Mouse (Mus musculus) stomach, postnatal 0 days (tissue): Measurements from ENCODE around the gene Dgki. TPM values are rescaled to one million over a fixed set of nuclear protein-coding genes. Genes with fewer than 3 reads are reported as not detected.

Experiments
- ATAC-seq: fragments of 200-750 bp; cut with Nextera tagmentation; 2 replicates; pipeline ENCODE4 v1.8.0; 2017; ENCODE audit not compliant: low FRiP score, low TSS enrichment
- DNase-seq: peaks from one replicate; pipeline ENCODE4 v3.0.0-alpha.2; 2016; ENCODE audit warnings: low spot score
- H3K27ac ChIP-seq: fragments of 300-500 bp; sonication (generic); replicated peaks from 2 replicates; pipeline ENCODE4 v1.5.1; 2014; ENCODE audit warnings: mild to moderate bottlenecking, control low read depth
- H3K27me3 ChIP-seq: fragments of 300-500 bp; sonication (generic); 2 replicates; pipeline ENCODE4 v1.6.1; 2014; ENCODE audit warnings: low read length; ENCODE audit not compliant: control insufficient read depth, insufficient read depth
- H3K36me3 ChIP-seq: fragments of 300-500 bp; sonication (generic); 2 replicates; pipeline ENCODE4 v1.6.1; 2014; ENCODE audit warnings: low read length, mixed read lengths; ENCODE audit not compliant: control insufficient read depth, insufficient read depth
- H3K4me1 ChIP-seq: fragments of 300-500 bp; sonication (generic); replicated peaks from 2 replicates; pipeline ENCODE4 v1.6.1; 2014; ENCODE audit warnings: antibody characterized with exemption; ENCODE audit not compliant: control insufficient read depth, insufficient read depth
- H3K4me2 ChIP-seq: fragments of 300-500 bp; sonication (generic); replicated peaks from 2 replicates; pipeline ENCODE4 v1.6.1; 2014; ENCODE audit warnings: low read depth, mild to moderate bottlenecking, control low read depth, moderate library complexity
- H3K4me3 ChIP-seq: fragments of 300-500 bp; sonication (generic); 2 replicates; pipeline ENCODE4 v1.5.1; 2014; ENCODE audit warnings: low read depth, low read length, control low read depth
- H3K9ac ChIP-seq: fragments of 300-500 bp; sonication (generic); 2 replicates; pipeline ENCODE4 v1.6.1; 2014; ENCODE audit warnings: mild to moderate bottlenecking, low read length, control low read depth, mixed read lengths
- H3K9me3 ChIP-seq: fragments of 300-500 bp; sonication (generic); 2 replicates; pipeline ENCODE4 v1.6.1; 2016; ENCODE audit warnings: low read length; ENCODE audit not compliant: control insufficient read depth
- CTCF ChIP-seq: IDR thresholded peaks from 2 replicates; pipeline ENCODE4 v1.5.1; 2016; ENCODE audit warnings: antibody characterized with exemption, low read depth, mild to moderate bottlenecking, moderate library complexity
- EP300 ChIP-seq: optimal IDR thresholded peaks from 2 replicates; pipeline ENCODE3; 2016; ENCODE audit warnings: antibody characterized with exemption
- WGBS: fragments of 180-500 bp; shearing (Covaris S2); extraction: QIAGEN DNeasy Blood & Tissue Kit; methylation state at CpG from one replicate; pipeline ENCODE4 v1.1.7; 2014; 5-methylcytosine and 5-hydroxymethylcytosine counted together
- polyA plus RNA-seq: library from polyadenylated mRNA; unstranded; fragments of >200 nt; fragmentation: Nextera tagmentation; extraction: Ambion mirVana; gene quantifications from 2 replicates; pipeline ENCODE4 v1.2.1, GENCODE M21; 2015

Gene Dgki
- polyA plus RNA-seq, 1 experiment from 2014 or later, result 0.39 TPM

- Histone ChIP-seq H3K4me2 (no peak overlapping the region), H3K36me3 (no peaks in the 10 kb centered on the region), H3K9ac (no peak overlapping the region), H3K27me3 (no peaks in the 10 kb centered on the region), H3K9me3 (no peaks in the 10 kb centered on the region), H3K4me1 (no peaks in the 10 kb centered on the region), H3K27ac (no peak overlapping the region), H3K4me3 (no peak overlapping the region)
- ATAC-seq (no peak), DNase-seq (no peak)
- TF ChIP-seq CTCF, result no peak
- TF ChIP-seq EP300, result no peak
- 89% methylated on average over 2 of the region's 2 CpGs for WGBS
Observed at GRCm38 (mm10) chr6:36929781-36930180, 370.2 kb downstream of the Dgki start.

GRCm38 (mm10) chr6:36926455-36926854 is 373.5 kb downstream of the Dgki start:
- H3K36me3 ChIP-seq, result no peaks in the 10 kb centered on the region
- no peak overlapping the region for H3K27ac ChIP-seq
- H3K9ac ChIP-seq, result no peak overlapping the region
- 53% methylated on average over 4 of the region's 4 CpGs for whole genome bisulfite sequencing
- no peaks in the 10 kb centered on the region for H3K27me3 ChIP-seq
- DNase-seq (no peak), ATAC-seq (no peak)
- TF ChIP-seq CTCF, result no peak
- TF ChIP-seq EP300, result no peak
- H3K9me3 ChIP-seq, result no peaks in the 10 kb centered on the region
- no peak overlapping the region for H3K4me3 ChIP-seq
- no peaks in the 10 kb centered on the region for H3K4me1 ChIP-seq
- H3K4me2 ChIP-seq, result no peak overlapping the region

GRCm38 (mm10) chr6:36922006-36922405 is 378.0 kb downstream of the Dgki start:
- H3K27me3 ChIP-seq, result no peaks in the 10 kb centered on the region
- no peak overlapping the region for H3K9ac ChIP-seq
- no peaks in the 10 kb centered on the region for H3K9me3 ChIP-seq
- H3K27ac ChIP-seq, result no peak overlapping the region
- no peak for TF ChIP-seq EP300
- TF ChIP-seq CTCF, result no peak
- no peaks in the 10 kb centered on the region for H3K4me1 ChIP-seq
- 90% methylated on average over 4 of the region's 4 CpGs for WGBS
- ATAC-seq (no peak), DNase-seq (no peak)
- H3K4me2 ChIP-seq, result no peak overlapping the region
- H3K4me3 ChIP-seq, result no peak overlapping the region
- no peaks in the 10 kb centered on the region for H3K36me3 ChIP-seq

GRCm38 (mm10) chr6:36911586-36911985 is 388.4 kb downstream of the Dgki start:
- H3K36me3 ChIP-seq, result no peaks in the 10 kb centered on the region
- DNase-seq (no peak), ATAC-seq (no peak)
- H3K4me2 ChIP-seq, result no peak overlapping the region
- 82% methylated on average over 6 of the region's 6 CpGs for WGBS
- no peak overlapping the region for H3K27ac ChIP-seq
- no peak overlapping the region for H3K4me3 ChIP-seq
- no peak overlapping the region for H3K9ac ChIP-seq
- H3K27me3 ChIP-seq, result no peaks in the 10 kb centered on the region
- TF ChIP-seq CTCF, result no peak
- no peak for TF ChIP-seq EP300
- no peaks in the 10 kb centered on the region for H3K9me3 ChIP-seq
- H3K4me1 ChIP-seq, result no peaks in the 10 kb centered on the region

- TF ChIP-seq CTCF (no peak), EP300 (no peak)
- H3K9me3 ChIP-seq, result no peaks in the 10 kb centered on the region
- no peaks in the 10 kb centered on the region for H3K27me3 ChIP-seq
- H3K27ac ChIP-seq, result no peak overlapping the region
- H3K4me3 ChIP-seq, result no peak overlapping the region
- no peaks in the 10 kb centered on the region for H3K36me3 ChIP-seq
- no peak for DNase-seq
- no peak overlapping the region for H3K9ac ChIP-seq
- WGBS, result 58% methylated on average over 3 of the region's 3 CpGs
- no peak for ATAC-seq
- no peaks in the 10 kb centered on the region for H3K4me1 ChIP-seq
- no peak overlapping the region for H3K4me2 ChIP-seq
Observed at GRCm38 (mm10) chr6:36907191-36907590, 392.8 kb downstream of the Dgki start.

GRCm38 (mm10) chr6:36905965-36906364 is 394.0 kb downstream of the Dgki start:
- WGBS, result 67% methylated on average over 3 of the region's 3 CpGs
- no peak overlapping the region for H3K9ac ChIP-seq
- TF ChIP-seq EP300, result no peak
- no peak for TF ChIP-seq CTCF
- H3K36me3 ChIP-seq, result no peaks in the 10 kb centered on the region
- H3K4me3 ChIP-seq, result no peak overlapping the region
- no peaks in the 10 kb centered on the region for H3K9me3 ChIP-seq
- DNase-seq (no peak), ATAC-seq (no peak)
- no peak overlapping the region for H3K27ac ChIP-seq
- no peaks in the 10 kb centered on the region for H3K4me1 ChIP-seq
- H3K4me2 ChIP-seq, result no peak overlapping the region
- no peaks in the 10 kb centered on the region for H3K27me3 ChIP-seq
